Mouse (Mus musculus) forebrain, embryonic 10.5 days (tissue): Measurements from ENCODE around the gene Tsc22d1. TPM values are rescaled to one million over a fixed set of nuclear protein-coding genes. Genes with fewer than 3 reads are reported as not detected.

ENCODE experiments used
- DNase-seq: peaks from one replicate; pipeline ENCODE4 v3.0.0-alpha.2; 2017; ENCODE audit warnings: low spot score; ENCODE audit errors: extremely low spot score
- H3K27ac ChIP-seq: fragments of 300-500 bp; sonication (generic); 2 replicates; pipeline ENCODE4 v1.5.1; 2016; ENCODE audit warnings: mild to moderate bottlenecking
- H3K27me3 ChIP-seq: fragments of 300-500 bp; sonication (generic); 2 replicates; pipeline ENCODE4 v1.6.1; 2016; ENCODE audit warnings: mild to moderate bottlenecking; ENCODE audit not compliant: poor library complexity, severe bottlenecking
- H3K36me3 ChIP-seq: fragments of 300-500 bp; sonication (generic); replicated peaks from 2 replicates; pipeline ENCODE4 v1.6.1; 2016; ENCODE audit warnings: mild to moderate bottlenecking, moderate library complexity
- H3K4me1 ChIP-seq: fragments of 300-500 bp; sonication (generic); 2 replicates; pipeline ENCODE4 v1.6.1; 2016
- H3K4me3 ChIP-seq: fragments of 300-500 bp; sonication (generic); 2 replicates; pipeline ENCODE4 v1.5.1; 2016; ENCODE audit warnings: mild to moderate bottlenecking, moderate library complexity
- H3K9me3 ChIP-seq: fragments of 300-500 bp; sonication (generic); 2 replicates; pipeline ENCODE4 v1.6.1; 2016; ENCODE audit warnings: mild to moderate bottlenecking, moderate library complexity
- WGBS: fragments of 180-500 bp; shearing (Covaris S2); methylation state at CpG from one replicate; pipeline ENCODE4 v1.1.7; 2016; 5-methylcytosine and 5-hydroxymethylcytosine counted together
- polyA plus RNA-seq: library from polyadenylated mRNA; unstranded; fragments of >200 nt; fragmentation: Nextera tagmentation; extraction: Ambion mirVana; gene quantifications from 2 replicates; pipeline ENCODE4 v1.2.1, GENCODE M21; 2016

The Tsc22d1 gene
- 256 and 273 TPM in 2 replicates for polyA plus RNA-seq

DNA sequence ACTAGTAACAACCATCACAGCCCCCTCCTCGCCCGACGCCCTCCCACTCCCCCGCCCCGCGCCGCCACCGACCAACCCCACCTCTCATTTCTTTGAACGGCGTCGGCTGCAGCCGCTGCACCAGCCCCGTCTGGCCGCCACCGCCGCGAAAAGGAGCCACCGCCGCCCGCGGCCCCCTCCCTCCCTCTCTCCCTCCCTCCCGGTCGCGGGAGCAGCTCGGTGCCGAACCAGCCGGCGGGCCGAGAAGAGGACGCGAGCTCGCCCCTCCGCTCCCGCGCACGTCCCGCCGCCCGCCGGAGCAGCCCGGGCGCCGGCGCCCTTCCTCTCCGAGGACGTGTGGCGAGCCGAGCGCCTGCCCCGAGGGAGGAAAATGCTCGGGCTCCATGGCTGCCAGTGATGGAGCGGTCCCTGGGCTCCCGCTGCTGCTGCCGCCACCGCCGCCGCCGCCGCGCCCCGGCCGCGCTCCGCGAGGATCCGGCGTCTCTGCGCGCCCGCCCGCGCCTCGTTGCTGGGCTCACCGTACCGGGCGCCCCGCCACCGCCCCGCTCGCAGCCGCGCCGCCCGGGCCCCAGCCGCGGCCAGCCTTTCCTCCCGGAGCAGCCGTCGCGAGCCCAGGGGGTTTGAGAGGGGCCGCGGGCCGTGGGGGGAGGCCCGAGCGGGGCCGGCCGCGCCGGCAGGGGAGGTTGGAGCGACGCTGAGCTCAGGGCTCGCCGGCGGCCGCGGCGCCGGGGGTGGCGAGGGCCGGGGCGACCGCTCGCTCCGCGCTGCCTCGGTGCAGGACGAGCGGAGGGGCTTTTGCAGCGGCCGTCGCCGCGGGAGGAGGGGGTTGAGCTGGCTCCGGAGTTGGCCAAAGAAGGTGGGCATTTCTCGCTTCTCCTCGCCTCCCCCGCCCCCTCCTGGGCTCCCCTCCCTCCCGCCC lies at the start of gene Tsc22d1:
Tsc22d1 (plus strand) TSS at position 100 of the 919 bp plus-strand sequence.
- peaks cover 65% of the 10 kb centered on the region for H3K4me1 ChIP-seq
- H3K27ac ChIP-seq, result peak within 1 kb of the TSS; percentile 99
- under 1% methylated on average over 101 of the region's 128 CpGs for WGBS

DNA sequence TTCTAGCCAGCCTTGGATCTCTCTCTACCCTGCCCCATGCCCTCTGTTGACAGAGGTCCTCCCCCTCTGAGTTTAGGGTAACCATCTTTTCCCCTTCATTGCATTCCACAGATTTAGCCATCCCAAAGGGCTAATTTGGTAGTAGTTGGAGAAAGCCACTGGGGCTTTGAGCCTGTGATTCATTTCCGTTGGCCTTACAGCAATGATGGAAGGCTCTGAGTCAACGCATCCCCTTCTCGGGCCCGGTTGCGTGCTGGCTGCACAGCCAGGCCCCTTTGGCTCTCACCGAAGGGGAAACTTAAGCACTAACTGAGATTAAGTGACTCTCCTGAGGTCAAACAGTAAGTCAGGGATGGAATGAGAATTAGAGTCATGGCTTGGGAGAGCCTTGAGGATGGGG lies 41.1 kb upstream of the Tsc22d1 start:
- no peak for DNase-seq
- Histone ChIP-seq H3K4me1 (peaks cover 5% of the 10 kb centered on the region; the same call in 1 of the 2 replicates), H3K27me3 (no peaks in the 10 kb centered on the region), H3K9me3 (no peaks in the 10 kb centered on the region), H3K4me3 (no peak overlapping the region), H3K27ac (no peak overlapping the region), H3K36me3 (no peaks in the 10 kb centered on the region)
- WGBS, result 94% methylated on average over 6 of the region's 6 CpGs

More for the DNA sequence above, at the start of gene Tsc22d1:
- Histone ChIP-seq H3K36me3 (peaks cover 38% of the 10 kb centered on the region), H3K4me3 (peak within 1 kb of the TSS; percentile 93), H3K9me3 (no peaks in the 10 kb centered on the region), H3K27me3 (no peaks in the 10 kb centered on the region)
- no peak for DNase-seq

DNA sequence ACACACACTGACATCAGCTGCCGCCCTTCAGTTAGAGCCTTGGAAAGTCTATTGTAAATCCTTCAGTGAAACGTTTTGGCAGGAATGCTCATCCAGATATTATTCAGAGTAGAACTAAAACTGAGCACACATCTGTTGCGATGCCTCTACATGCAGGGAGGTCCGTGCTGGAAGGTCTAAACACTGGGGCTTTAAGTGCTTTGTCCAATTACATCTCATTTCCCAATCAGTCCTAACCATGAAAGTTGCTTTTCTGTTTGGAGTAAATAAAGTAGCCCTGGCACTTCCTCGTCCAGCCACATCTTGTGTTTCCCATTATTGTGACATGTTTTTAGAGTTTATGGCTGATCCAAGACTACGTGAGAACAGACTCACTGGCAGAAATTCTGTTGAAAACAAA lies 40.2 kb upstream of the Tsc22d1 start:
- H3K4me3 ChIP-seq, result no peak overlapping the region

DNA sequence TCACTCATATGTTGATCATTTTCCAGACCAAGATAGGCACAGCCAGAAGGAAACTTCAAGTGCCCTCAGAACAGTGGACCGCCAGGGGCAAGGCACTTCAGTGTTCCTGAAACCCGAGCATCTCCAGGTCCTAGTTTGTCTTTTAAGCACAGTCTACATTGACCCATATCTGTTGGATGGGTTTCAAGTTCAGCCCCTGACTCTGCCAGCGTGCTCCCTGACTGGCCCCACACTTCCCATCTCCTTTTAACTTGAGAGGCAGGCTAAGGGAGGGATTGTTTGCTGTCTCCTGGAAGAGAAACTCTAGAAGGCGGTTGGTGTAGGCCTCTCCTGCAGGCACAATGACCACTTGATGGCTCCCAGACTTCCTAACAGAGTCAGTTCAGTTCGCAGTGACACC lies 38.2 kb upstream of the Tsc22d1 start:
- WGBS, result 81% methylated on average over 5 of the region's 5 CpGs
- Histone ChIP-seq H3K27me3 (no peaks in the 10 kb centered on the region), H3K27ac (no peak overlapping the region), H3K9me3 (no peaks in the 10 kb centered on the region), H3K4me3 (no peak overlapping the region), H3K36me3 (no peaks in the 10 kb centered on the region), H3K4me1 (peaks cover 5% of the 10 kb centered on the region; the same call in 1 of the 2 replicates)
- no peak for DNase-seq

More for the DNA sequence above, 40.2 kb upstream of the Tsc22d1 start:
- no peaks in the 10 kb centered on the region for H3K27me3 ChIP-seq
- DNase-seq, result no peak
- peaks cover 5% of the 10 kb centered on the region; the same call in 1 of the 2 replicates for H3K4me1 ChIP-seq
- no peak overlapping the region for H3K27ac ChIP-seq
- no peaks in the 10 kb centered on the region for H3K36me3 ChIP-seq
- WGBS, result 87% methylated on average over 6 of the region's 6 CpGs
- H3K9me3 ChIP-seq, result no peaks in the 10 kb centered on the region

DNA sequence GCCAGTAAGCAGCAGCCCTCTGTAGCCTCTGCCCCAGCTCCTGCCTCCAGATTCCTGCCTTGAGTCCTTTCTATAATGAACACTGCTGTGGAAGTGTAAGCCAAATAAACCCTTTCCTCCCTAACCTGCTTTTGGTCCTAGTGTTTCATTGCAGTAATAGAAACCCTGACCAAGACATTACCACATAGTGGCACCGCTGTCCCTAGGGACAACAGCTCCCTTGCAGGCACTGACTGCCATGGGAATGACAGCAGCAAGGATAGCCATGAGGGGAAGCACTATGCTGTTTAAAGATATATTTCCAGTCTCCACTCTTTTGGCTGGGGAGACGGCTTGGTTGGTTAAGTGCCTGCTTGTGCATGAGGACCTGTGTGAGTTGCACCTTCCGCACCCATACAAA lies 35.4 kb upstream of the Tsc22d1 start:
- WGBS, result 95% methylated on average over 3 of the region's 3 CpGs
- Histone ChIP-seq H3K4me1 (peaks cover 5% of the 10 kb centered on the region; the same call in 1 of the 2 replicates), H3K36me3 (no peaks in the 10 kb centered on the region), H3K4me3 (no peak overlapping the region), H3K27me3 (no peaks in the 10 kb centered on the region), H3K9me3 (no peaks in the 10 kb centered on the region), H3K27ac (no peak overlapping the region)
- DNase-seq, result no peak

DNA sequence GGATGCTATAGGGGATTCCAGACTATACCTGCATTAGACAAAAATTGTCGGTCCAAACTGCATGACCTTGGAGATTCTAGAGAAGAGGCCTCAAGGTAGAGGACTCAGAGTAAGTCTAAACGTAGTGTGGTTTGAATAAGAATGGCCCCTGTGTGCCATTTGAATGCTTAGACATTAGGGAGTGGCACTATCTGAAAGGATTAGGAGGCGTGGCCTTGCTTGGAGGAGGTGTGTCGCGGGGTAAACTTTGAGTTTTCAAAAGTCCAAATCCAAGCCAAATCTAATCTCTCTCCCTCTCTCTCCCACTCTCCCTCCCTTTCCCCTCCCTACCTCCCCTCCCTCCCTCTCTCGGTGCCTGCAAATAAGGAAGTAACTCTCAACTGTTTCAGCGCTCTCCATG lies 26.7 kb upstream of the Tsc22d1 start:
- no peak for DNase-seq
- Histone ChIP-seq H3K27ac (no peak overlapping the region), H3K4me1 (peaks cover 4% of the 10 kb centered on the region; the same call in 1 of the 2 replicates), H3K4me3 (no peak overlapping the region), H3K27me3 (no peaks in the 10 kb centered on the region), H3K36me3 (no peaks in the 10 kb centered on the region), H3K9me3 (no peaks in the 10 kb centered on the region)
- WGBS, result 74% methylated on average over 7 of the region's 7 CpGs

DNA sequence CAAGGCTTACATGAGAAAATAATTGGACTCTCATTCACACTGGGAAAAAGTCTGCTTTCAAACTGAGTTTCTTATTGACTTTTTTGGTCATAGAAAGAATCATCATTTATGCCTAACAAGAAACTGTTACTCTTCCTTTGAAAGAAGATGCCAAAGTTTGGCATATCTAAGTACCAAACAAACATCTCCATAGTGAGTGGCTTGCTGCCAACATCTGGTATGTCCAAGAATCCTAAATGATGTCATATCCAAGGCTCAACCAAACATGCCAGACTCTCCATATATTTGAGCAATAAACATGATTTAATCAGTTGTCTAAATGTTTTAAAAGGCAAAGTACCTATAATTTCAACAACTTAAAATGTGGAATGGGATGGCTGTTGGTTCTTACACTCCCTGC lies 16.5 kb upstream of the Tsc22d1 start:
- Histone ChIP-seq H3K27me3 (no peaks in the 10 kb centered on the region), H3K4me1 (no peaks in the 10 kb centered on the region), H3K4me3 (no peak overlapping the region), H3K36me3 (no peaks in the 10 kb centered on the region), H3K27ac (no peak overlapping the region), H3K9me3 (no peaks in the 10 kb centered on the region)
- DNase-seq, result no peak

DNA sequence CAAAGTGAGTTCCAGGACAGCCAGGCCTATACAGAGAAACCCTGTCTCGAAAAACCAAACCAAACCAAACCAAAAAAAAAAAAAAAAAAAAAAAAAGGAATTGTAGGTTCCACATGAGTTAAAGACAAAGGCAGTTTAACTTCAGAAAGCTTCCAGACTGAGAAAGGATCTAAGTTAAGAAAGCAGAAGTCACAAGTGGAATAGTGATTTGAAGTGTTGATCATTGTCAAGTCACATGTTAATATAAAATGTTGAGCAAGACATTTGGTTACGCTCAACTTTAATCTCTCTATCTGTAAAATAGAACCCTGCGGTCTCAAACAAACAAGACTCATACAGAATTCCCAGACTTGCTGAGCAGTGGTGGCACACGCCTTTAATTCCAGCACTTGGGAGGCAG lies 12.2 kb upstream of the Tsc22d1 start:
- no peak overlapping the region for H3K4me3 ChIP-seq
- no peak overlapping the region for H3K27ac ChIP-seq
- no peak for DNase-seq
- WGBS, result 94% methylated on average over 4 of the region's 4 CpGs
- H3K36me3 ChIP-seq, result no peaks in the 10 kb centered on the region
- H3K27me3 ChIP-seq, result no peaks in the 10 kb centered on the region
- H3K4me1 ChIP-seq, result no peaks in the 10 kb centered on the region
- no peaks in the 10 kb centered on the region for H3K9me3 ChIP-seq

DNA sequence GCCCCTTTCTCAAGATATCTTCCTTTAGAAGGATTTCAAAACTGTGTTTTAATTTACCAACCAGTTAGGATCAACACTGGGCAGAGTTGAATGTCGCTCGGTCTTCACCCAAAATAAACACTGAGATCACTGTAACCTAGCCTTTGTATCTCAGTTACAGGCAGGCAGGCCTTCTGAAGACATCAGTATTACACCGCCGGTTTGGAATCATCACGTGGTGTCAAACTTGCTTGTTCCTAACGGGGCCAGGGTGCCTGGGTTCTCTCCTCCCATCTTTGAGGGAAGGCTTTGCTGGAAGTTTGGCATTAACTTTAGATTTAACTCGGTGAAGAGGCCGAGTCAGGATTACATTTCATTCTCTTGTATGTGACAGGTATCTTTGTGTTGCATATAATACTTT lies 5.7 kb upstream of the Tsc22d1 start:
- 74% methylated on average over 8 of the region's 8 CpGs for WGBS
- Histone ChIP-seq H3K27me3 (no peaks in the 10 kb centered on the region), H3K27ac (no peak overlapping the region), H3K4me1 (peaks cover 21% of the 10 kb centered on the region), H3K4me3 (no peak overlapping the region), H3K9me3 (no peaks in the 10 kb centered on the region), H3K36me3 (no peaks in the 10 kb centered on the region)
- DNase-seq, result no peak

DNA sequence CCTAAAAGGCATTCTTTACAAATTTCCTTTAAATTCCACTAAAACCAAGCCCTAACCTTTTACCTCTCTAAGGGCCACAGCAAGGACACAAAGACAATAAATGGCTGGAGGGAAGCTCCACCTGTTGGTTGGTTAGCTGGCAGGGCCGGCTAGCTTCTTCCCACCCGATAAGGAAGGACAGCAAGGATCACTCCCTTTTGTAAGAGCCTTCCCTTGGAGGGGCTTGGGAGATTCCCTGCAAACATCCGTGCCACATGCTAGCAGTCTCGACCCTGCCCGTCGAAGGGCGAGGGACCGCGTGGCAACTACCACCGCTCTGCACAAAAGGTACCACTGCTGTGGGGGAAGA lies 1.0 kb upstream of the Tsc22d1 start:
- Histone ChIP-seq H3K36me3 (peaks cover 28% of the 10 kb centered on the region), H3K27me3 (no peaks in the 10 kb centered on the region), H3K27ac (peak overlapping the region; percentile 99), H3K4me1 (peaks cover 53% of the 10 kb centered on the region), H3K9me3 (no peaks in the 10 kb centered on the region), H3K4me3 (peak overlapping the region; percentile 93)
- 0% methylated on average over 10 of the region's 10 CpGs for WGBS
- DNase-seq, result no peak

DNA sequence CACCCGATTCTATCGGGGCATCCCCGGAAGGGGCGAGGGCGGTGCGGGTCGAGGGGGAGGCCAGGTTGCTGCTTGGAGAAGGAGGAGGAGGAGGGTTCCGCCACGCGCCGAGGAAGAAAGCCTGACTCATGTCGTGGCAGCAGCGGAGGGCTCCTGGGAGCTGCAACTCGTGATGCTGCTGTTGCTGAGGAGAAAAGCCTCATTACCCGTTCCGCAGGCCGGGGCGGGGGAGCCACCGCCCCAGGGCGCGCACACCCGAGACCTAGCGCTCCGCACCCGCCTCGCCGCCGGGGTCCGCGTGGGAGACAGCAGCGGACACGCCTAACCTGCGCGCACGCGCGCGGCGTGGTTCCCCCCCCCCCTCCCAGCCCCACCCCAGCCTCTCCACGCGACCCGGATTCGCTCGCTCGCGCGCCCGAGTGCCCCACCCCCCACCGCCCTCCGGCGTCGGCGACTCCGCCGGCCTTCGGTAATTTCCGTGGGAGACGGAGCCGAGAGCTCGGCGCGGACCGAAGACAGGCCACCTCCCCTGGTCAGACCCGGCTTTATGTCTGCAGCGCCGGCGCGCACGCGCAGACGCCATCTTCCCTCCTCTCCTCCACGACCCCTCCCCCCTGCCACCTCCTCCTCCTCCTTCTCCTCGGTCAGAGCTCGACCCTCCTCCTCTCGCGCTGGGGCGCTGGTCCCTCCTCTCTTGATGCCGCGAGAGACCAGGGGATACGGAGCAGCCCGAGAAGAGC lies 469 bp upstream of the Tsc22d1 start:
- Histone ChIP-seq H3K4me3 (peak overlapping the region; percentile 93), H3K4me1 (peaks cover 58% of the 10 kb centered on the region), H3K36me3 (peaks cover 34% of the 10 kb centered on the region), H3K27me3 (no peaks in the 10 kb centered on the region), H3K27ac (peak overlapping the region; percentile 99), H3K9me3 (no peaks in the 10 kb centered on the region)
- WGBS, result 0% methylated on average over 68 of the region's 81 CpGs
- peak; percentile 99 for DNase-seq

DNA sequence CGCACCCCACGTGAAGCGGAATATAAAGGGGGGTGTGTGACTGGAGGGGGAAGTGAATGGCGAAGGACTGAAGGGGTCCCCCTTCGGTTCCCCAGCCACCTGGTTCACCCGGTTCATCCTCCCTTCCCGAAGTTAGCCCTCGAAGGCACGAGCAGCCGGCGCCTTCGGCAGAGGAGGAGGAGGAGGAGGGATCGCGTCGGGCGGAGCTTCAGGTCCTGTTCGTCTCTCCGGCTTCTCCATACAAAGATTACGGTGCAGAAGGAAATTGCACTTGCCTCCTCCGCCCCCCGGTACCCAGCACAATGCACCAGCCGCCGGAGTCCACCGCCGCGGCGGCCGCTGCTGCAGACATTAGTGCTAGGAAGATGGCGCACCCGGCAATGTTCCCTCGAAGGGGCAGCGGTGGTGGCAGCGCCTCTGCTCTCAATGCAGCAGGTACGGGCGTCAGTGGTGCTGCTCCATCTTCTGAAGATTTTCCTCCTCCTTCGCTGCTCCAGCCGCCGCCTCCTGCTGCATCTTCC lies 1.1 kb downstream of the Tsc22d1 start:
- DNase-seq, result peak; percentile 54
- Histone ChIP-seq H3K9me3 (no peaks in the 10 kb centered on the region), H3K4me3 (peak overlapping the region; percentile 93), H3K4me1 (peaks cover 72% of the 10 kb centered on the region), H3K36me3 (peaks cover 43% of the 10 kb centered on the region), H3K27ac (peak overlapping the region; percentile 99), H3K27me3 (no peaks in the 10 kb centered on the region)
- WGBS, result under 1% methylated on average over 33 of the region's 38 CpGs
